Mouse (Mus musculus) small intestine, adult 2 months (tissue): ENCODE data around the gene Olfr429. TPM values are rescaled to one million over a fixed set of nuclear protein-coding genes. Genes with fewer than 3 reads are reported as not detected.

Experiments used
- H3K27ac ChIP-seq: fragments of 200-500 bp; 2 replicates; pipeline ENCODE4 v1.5.1; 2012; ENCODE audit warnings: low read depth, low read length, control low read depth, inconsistent platforms; ENCODE audit not compliant: insufficient read depth
- H3K27me3 ChIP-seq: fragments of 200-500 bp; 2 replicates; pipeline ENCODE4 v1.6.1; 2012; ENCODE audit warnings: mild to moderate bottlenecking, moderate library complexity, low read length, inconsistent platforms; ENCODE audit not compliant: control insufficient read depth, insufficient read depth
- H3K36me3 ChIP-seq: fragments of 200-500 bp; 2 replicates; pipeline ENCODE4 v1.6.1; 2012; ENCODE audit warnings: mild to moderate bottlenecking, low read length, control low read depth, inconsistent platforms; ENCODE audit not compliant: control insufficient read depth, insufficient read depth
- H3K4me1 ChIP-seq: fragments of 200-500 bp; 2 replicates; pipeline ENCODE4 v1.6.1; 2012; ENCODE audit warnings: low read length, inconsistent platforms, mixed read lengths; ENCODE audit not compliant: control insufficient read depth, insufficient read depth, insufficient read length
- H3K4me3 ChIP-seq: fragments of 200-500 bp; 2 replicates; pipeline ENCODE4 v1.5.1; 2012; ENCODE audit warnings: low read depth, mild to moderate bottlenecking, control low read depth, inconsistent platforms, low read length, moderate library complexity
- CTCF ChIP-seq: fragments of 200-500 bp; IDR thresholded peaks from 2 replicates; pipeline ENCODE4 v1.5.1; 2012; ENCODE audit warnings: low read depth, mild to moderate bottlenecking, control low read depth, inconsistent platforms, low read length, moderate library complexity, mixed read lengths; ENCODE audit not compliant: insufficient replicate concordance, insufficient read length; ENCODE audit errors: extremely low read depth
- POLR2A ChIP-seq: fragments of 200-500 bp; IDR thresholded peaks from 2 replicates; pipeline ENCODE4 v1.6.1; 2012; ENCODE audit warnings: low read depth, mild to moderate bottlenecking, control low read depth, inconsistent platforms, low read length, moderate library complexity
- WGBS: fragments of 180-500 bp; shearing (Covaris S2); methylation state at CpG from one replicate; pipeline ENCODE4 v1.1.7; 2018; 5-methylcytosine and 5-hydroxymethylcytosine counted together
- polyA plus RNA-seq: library from polyadenylated mRNA; depleted of rRNA; stranded (reverse); fragments of >200 nt; gene quantifications from 2 replicates; pipeline ENCODE4 v1.2.3, GENCODE M21; 2012

The Olfr429 gene
- polyA plus RNA-seq, 1 experiment, result not detected

GRCm38 (mm10) chr1:174050532-174050931 is 33.6 kb upstream of the Olfr429 start:
- Histone ChIP-seq H3K27me3 (no peaks in the 10 kb centered on the region), H3K27ac (no peak overlapping the region), H3K36me3 (no peaks in the 10 kb centered on the region), H3K4me3 (no peak overlapping the region), H3K4me1 (no peaks in the 10 kb centered on the region)
- WGBS, result 90% methylated on average over 4 of the region's 4 CpGs
- TF ChIP-seq CTCF (no peak), POLR2A (no peak)

GRCm38 (mm10) chr1:174051515-174051914 is 32.6 kb upstream of the Olfr429 start:
- no peaks in the 10 kb centered on the region for H3K27me3 ChIP-seq
- TF ChIP-seq POLR2A (no peak), CTCF (no peak)
- H3K4me3 ChIP-seq, result no peak overlapping the region
- no peaks in the 10 kb centered on the region for H3K4me1 ChIP-seq
- no peaks in the 10 kb centered on the region for H3K36me3 ChIP-seq
- no peak overlapping the region for H3K27ac ChIP-seq
- WGBS, result 82% methylated on average over 4 of the region's 4 CpGs

- TF ChIP-seq POLR2A, result no peak
- no peak for TF ChIP-seq CTCF
- Histone ChIP-seq H3K27me3 (no peaks in the 10 kb centered on the region), H3K27ac (no peak overlapping the region), H3K4me1 (no peaks in the 10 kb centered on the region), H3K4me3 (no peak overlapping the region), H3K36me3 (no peaks in the 10 kb centered on the region)
- WGBS, result 80% methylated on average over 5 of the region's 5 CpGs
These were observed 32.1 kb upstream of the Olfr429 start for GRCm38 (mm10) chr1:174051931-174052536.

- TF ChIP-seq CTCF (no peak), POLR2A (no peak)
- H3K4me1 ChIP-seq, result no peaks in the 10 kb centered on the region
- 79% methylated on average over 3 of the region's 3 CpGs for WGBS
- no peak overlapping the region for H3K4me3 ChIP-seq
- H3K27ac ChIP-seq, result no peak overlapping the region
- H3K27me3 ChIP-seq, result no peaks in the 10 kb centered on the region
- no peaks in the 10 kb centered on the region for H3K36me3 ChIP-seq
These were observed 31.1 kb upstream of the Olfr429 start for GRCm38 (mm10) chr1:174052981-174053380.

GRCm38 (mm10) chr1:174055248-174055647 is 28.9 kb upstream of the Olfr429 start:
- TF ChIP-seq CTCF (no peak), POLR2A (no peak)
- Histone ChIP-seq H3K4me1 (no peaks in the 10 kb centered on the region), H3K27me3 (no peaks in the 10 kb centered on the region), H3K4me3 (no peak overlapping the region), H3K36me3 (no peaks in the 10 kb centered on the region), H3K27ac (no peak overlapping the region)
- 66% methylated on average over 2 of the region's 2 CpGs for WGBS

- Histone ChIP-seq H3K36me3 (no peaks in the 10 kb centered on the region), H3K4me3 (no peak within 1 kb of the TSS), H3K4me1 (no peaks in the 10 kb centered on the region), H3K27me3 (no peaks in the 10 kb centered on the region), H3K27ac (no peak within 1 kb of the TSS)
- no peak for TF ChIP-seq POLR2A
- TF ChIP-seq CTCF, result no peak
- WGBS, result 90% methylated on average over 3 of the region's 3 CpGs
These were observed 17.8 kb upstream of the Olfr429 start, which contains the start of gene Olfr430 for GRCm38 (mm10) chr1:174066305-174066704. Gene Olfr430 (plus strand): TSS chr1:174066605.

GRCm38 (mm10) chr1:174096591-174096990 is 12.5 kb downstream of the Olfr429 start, which contains the start of gene Olfr427:
Gene Olfr427 (plus strand): TSS chr1:174096891.
- Histone ChIP-seq H3K4me1 (no peaks in the 10 kb centered on the region), H3K27me3 (no peaks in the 10 kb centered on the region), H3K36me3 (no peaks in the 10 kb centered on the region), H3K27ac (no peak within 1 kb of the TSS), H3K4me3 (no peak within 1 kb of the TSS)
- TF ChIP-seq CTCF (no peak), POLR2A (no peak)
- 87% methylated on average over 1 of the region's 1 CpGs for WGBS

- WGBS, result 71% methylated on average over 2 of the region's 2 CpGs
- TF ChIP-seq POLR2A (no peak), CTCF (no peak)
These were observed 19.6 kb downstream of the Olfr429 start for GRCm38 (mm10) chr1:174103735-174104134.

More at GRCm38 (mm10) chr1:174103735-174104134, 19.6 kb downstream of the Olfr429 start:
- H3K27me3 ChIP-seq, result no peaks in the 10 kb centered on the region
- no peak overlapping the region for H3K4me3 ChIP-seq
- H3K4me1 ChIP-seq, result no peaks in the 10 kb centered on the region
- H3K27ac ChIP-seq, result no peak overlapping the region
- no peaks in the 10 kb centered on the region for H3K36me3 ChIP-seq
